Mouse (Mus musculus) limb, embryonic 15.5 days (tissue): ENCODE measurements at regions not wholly inside any gene's neighbourhood (a gene's known extent, or its start where the extent isn't known, plus 50 kb on each side); places are given as distances from the start of the nearest gene placed in this dataset.

Experiments used
- ATAC-seq: fragments of 200-750 bp; cut with Nextera tagmentation; 2 replicates; pipeline ENCODE4 v1.8.0; 2017; ENCODE audit warnings: low read depth, moderate TSS enrichment; ENCODE audit not compliant: insufficient number of reproducible peaks, low FRiP score, low TSS enrichment
- H3K27ac ChIP-seq: fragments of 300-500 bp; sonication (generic); 2 replicates; pipeline ENCODE4 v1.5.1; 2015; ENCODE audit warnings: moderate library complexity, mild to moderate bottlenecking, inconsistent platforms
- H3K27me3 ChIP-seq: fragments of 300-500 bp; sonication (generic); 2 replicates; pipeline ENCODE4 v1.6.1; 2015; ENCODE audit warnings: inconsistent platforms
- H3K36me3 ChIP-seq: fragments of 300-500 bp; sonication (generic); 2 replicates; pipeline ENCODE4 v1.6.1; 2015; ENCODE audit warnings: inconsistent platforms
- H3K4me1 ChIP-seq: fragments of 300-500 bp; sonication (generic); 2 replicates; pipeline ENCODE4 v1.6.1; 2015; ENCODE audit warnings: inconsistent platforms
- H3K4me2 ChIP-seq: fragments of 300-500 bp; sonication (generic); 2 replicates; pipeline ENCODE4 v1.6.1; 2015; ENCODE audit warnings: mild to moderate bottlenecking, inconsistent platforms
- H3K4me3 ChIP-seq: fragments of 300-500 bp; sonication (generic); 2 replicates; pipeline ENCODE4 v1.5.1; 2015; ENCODE audit warnings: mild to moderate bottlenecking, inconsistent platforms
- H3K9ac ChIP-seq: fragments of 300-500 bp; sonication (generic); 2 replicates; pipeline ENCODE4 v1.6.1; 2015; ENCODE audit warnings: inconsistent platforms
- H3K9me3 ChIP-seq: fragments of 300-500 bp; sonication (generic); 2 replicates; pipeline ENCODE4 v1.6.1; 2016; ENCODE audit warnings: inconsistent platforms
- WGBS: fragments of 180-500 bp; shearing (Covaris S2); methylation state at CpG from one replicate; pipeline ENCODE4 v1.1.7; 2015; 5-methylcytosine and 5-hydroxymethylcytosine counted together

DNA sequence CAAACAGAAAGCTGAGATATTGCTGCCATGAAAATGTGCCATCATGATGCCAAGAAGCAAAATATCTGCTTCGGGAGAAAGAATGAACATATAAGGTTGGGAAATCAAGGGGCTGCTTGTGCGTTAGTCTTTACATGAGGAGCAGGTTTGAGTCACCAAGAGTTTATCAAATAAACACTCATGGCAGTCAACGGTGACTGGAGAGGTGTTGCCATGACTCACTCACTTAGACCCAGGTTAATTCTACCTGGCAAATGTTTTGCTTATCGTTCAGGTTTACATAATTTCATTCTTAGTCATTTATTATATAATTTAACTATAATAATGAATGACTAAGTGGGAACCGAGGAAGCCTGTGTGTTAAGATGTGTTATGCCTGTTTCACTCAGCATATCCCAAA is 85.2 kb upstream of the Atp2b1 start:
- 92% methylated on average over 5 of the region's 5 CpGs for WGBS
- Histone ChIP-seq H3K9me3 (no peaks in the 10 kb centered on the region), H3K4me2 (no peak overlapping the region), H3K4me1 (no peaks in the 10 kb centered on the region), H3K27me3 (no peaks in the 10 kb centered on the region), H3K36me3 (no peaks in the 10 kb centered on the region), H3K4me3 (no peak overlapping the region), H3K9ac (no peak overlapping the region), H3K27ac (no peak overlapping the region)
- ATAC-seq, result no peak

DNA sequence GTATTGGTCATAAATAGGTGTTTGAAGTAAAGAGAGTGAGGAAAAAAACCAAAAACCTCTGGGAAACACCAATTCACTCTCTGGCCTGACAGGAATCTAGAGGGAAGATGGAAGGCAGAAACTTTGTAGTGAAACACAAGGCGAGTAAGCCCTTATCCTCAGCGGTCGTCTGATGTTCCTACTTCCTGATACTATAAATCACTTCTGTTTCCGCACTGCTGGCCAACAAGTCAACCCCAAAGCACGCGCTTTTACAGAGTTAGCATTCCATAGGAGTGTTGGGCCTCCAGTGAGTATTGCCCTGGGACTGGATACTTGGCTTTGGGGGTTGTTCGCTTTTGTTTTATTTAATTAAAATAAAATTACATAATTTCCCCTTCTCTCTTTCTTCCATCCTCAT is 82.7 kb upstream of the Atp2b1 start:
- Histone ChIP-seq H3K9ac (no peak overlapping the region), H3K36me3 (no peaks in the 10 kb centered on the region), H3K9me3 (no peaks in the 10 kb centered on the region), H3K4me2 (no peak overlapping the region), H3K27me3 (no peaks in the 10 kb centered on the region), H3K4me3 (no peak overlapping the region), H3K4me1 (no peaks in the 10 kb centered on the region), H3K27ac (no peak overlapping the region)
- WGBS, result 43% methylated on average over 7 of the region's 7 CpGs
- no peak for ATAC-seq

DNA sequence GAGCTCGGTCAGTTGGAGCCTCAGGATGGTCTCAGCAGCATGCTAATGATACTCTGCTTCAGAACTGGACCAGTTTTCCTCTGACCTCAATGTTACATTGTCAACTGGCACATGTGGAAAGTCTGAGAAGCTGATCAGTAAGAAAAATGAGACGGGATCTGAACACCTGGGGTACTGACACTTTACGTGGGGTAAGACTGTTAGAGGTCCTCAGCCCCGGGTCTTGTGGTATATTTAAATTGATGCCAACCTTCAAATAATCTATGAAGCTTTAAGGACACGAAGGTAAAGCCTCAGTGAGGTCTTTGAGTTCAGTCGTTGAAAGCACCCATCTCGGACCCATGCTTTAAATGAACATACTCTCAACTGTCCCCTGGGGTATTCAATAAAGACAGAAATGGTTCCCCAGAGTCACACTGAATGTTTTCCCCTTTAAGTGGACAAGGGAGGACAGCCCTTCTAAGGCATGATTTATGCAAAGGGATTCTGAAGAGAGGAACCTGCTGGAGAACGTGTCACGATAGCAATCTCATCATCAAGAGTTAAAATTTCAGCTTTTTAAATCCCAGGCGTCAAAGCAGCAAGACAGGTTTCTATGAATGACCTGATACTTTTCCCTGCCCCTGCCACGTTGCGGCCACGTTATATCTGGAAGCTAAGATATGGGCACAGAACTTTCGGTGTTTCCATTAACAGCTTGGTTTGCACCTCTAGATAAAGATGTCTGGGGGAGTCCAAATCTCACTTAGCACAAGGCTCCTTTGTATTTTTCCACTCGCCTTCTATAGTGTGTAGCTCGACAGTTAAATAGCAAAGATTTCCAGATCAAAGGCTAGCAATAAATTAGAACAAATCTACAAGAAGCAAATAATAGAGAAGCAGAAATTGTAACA is 76.7 kb upstream of the Atp2b1 start:
- H3K27ac ChIP-seq, result no peak overlapping the region
- 69% methylated on average over 16 of the region's 16 CpGs for WGBS
- no peaks in the 10 kb centered on the region for H3K4me1 ChIP-seq
- no peak overlapping the region for H3K4me2 ChIP-seq
- no peaks in the 10 kb centered on the region for H3K36me3 ChIP-seq
- H3K4me3 ChIP-seq, result no peak overlapping the region
- no peaks in the 10 kb centered on the region for H3K27me3 ChIP-seq
- no peaks in the 10 kb centered on the region for H3K9me3 ChIP-seq
- H3K9ac ChIP-seq, result no peak overlapping the region
- ATAC-seq, result no peak

- 92% methylated on average over 8 of the region's 8 CpGs for WGBS
- H3K4me3 ChIP-seq, result no peak overlapping the region
- ATAC-seq, result no peak
Observed at GRCm38 (mm10) chr10:98838926-98839679, 75.1 kb upstream of the Atp2b1 start.

GRCm38 (mm10) chr10:98839963-98840362 is 74.2 kb upstream of the Atp2b1 start:
- H3K9me3 ChIP-seq, result no peaks in the 10 kb centered on the region
- H3K9ac ChIP-seq, result no peak overlapping the region
- no peaks in the 10 kb centered on the region for H3K4me1 ChIP-seq
- no peak overlapping the region for H3K4me3 ChIP-seq
- WGBS, result 80% methylated on average over 11 of the region's 11 CpGs
- ATAC-seq, result no peak
- no peak overlapping the region for H3K27ac ChIP-seq
- H3K36me3 ChIP-seq, result no peaks in the 10 kb centered on the region
- no peaks in the 10 kb centered on the region for H3K27me3 ChIP-seq
- no peak overlapping the region for H3K4me2 ChIP-seq

More at GRCm38 (mm10) chr10:98838926-98839679, 75.1 kb upstream of the Atp2b1 start:
- no peak overlapping the region for H3K4me2 ChIP-seq
- H3K36me3 ChIP-seq, result no peaks in the 10 kb centered on the region
- H3K27me3 ChIP-seq, result no peaks in the 10 kb centered on the region
- no peak overlapping the region for H3K27ac ChIP-seq
- H3K9ac ChIP-seq, result no peak overlapping the region
- H3K4me1 ChIP-seq, result no peaks in the 10 kb centered on the region
- no peaks in the 10 kb centered on the region for H3K9me3 ChIP-seq

DNA sequence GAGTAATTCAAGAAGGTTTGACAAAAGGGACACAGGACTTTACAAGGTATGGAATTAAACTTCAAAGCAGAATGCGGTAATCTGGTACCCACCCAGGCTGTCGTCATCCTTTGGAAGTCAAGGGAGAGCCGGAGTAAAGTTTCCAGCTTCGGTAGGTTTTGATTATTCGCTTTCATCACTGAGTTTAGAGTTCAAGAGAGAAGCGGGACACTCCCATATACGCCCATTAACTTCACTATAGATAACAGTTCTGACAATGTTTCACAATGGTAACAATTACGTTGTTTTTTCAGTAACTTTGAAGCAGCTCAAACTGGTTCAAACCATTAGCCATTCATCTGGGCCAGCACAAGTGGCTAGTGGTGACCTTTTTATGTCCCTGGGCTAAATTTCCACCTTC is 73.8 kb upstream of the Atp2b1 start:
- no peak for ATAC-seq
- Histone ChIP-seq H3K4me3 (no peak overlapping the region), H3K36me3 (no peaks in the 10 kb centered on the region), H3K4me1 (no peaks in the 10 kb centered on the region), H3K9ac (no peak overlapping the region), H3K27ac (no peak overlapping the region), H3K9me3 (no peaks in the 10 kb centered on the region), H3K27me3 (no peaks in the 10 kb centered on the region), H3K4me2 (no peak overlapping the region)
- 67% methylated on average over 8 of the region's 8 CpGs for WGBS

- no peak overlapping the region for H3K27ac ChIP-seq
- no peak overlapping the region for H3K9ac ChIP-seq
- H3K27me3 ChIP-seq, result no peaks in the 10 kb centered on the region
- no peaks in the 10 kb centered on the region for H3K36me3 ChIP-seq
- H3K4me1 ChIP-seq, result no peaks in the 10 kb centered on the region
- no peaks in the 10 kb centered on the region for H3K9me3 ChIP-seq
- ATAC-seq, result 0 out of 2 replicates have a peak, but pooled peaks have one; percentile 30
- H3K4me2 ChIP-seq, result no peak overlapping the region
- H3K4me3 ChIP-seq, result no peak overlapping the region
- WGBS, result 77% methylated on average over 13 of the region's 13 CpGs
Observed at GRCm38 (mm10) chr10:98840957-98841831, 73.0 kb upstream of the Atp2b1 start.

GRCm38 (mm10) chr10:98841860-98842259 is 72.3 kb upstream of the Atp2b1 start:
- H3K4me2 ChIP-seq, result no peak overlapping the region
- no peak overlapping the region for H3K27ac ChIP-seq
- 79% methylated on average over 3 of the region's 3 CpGs for WGBS
- no peaks in the 10 kb centered on the region for H3K4me1 ChIP-seq
- no peak for ATAC-seq
- no peaks in the 10 kb centered on the region for H3K9me3 ChIP-seq
- no peaks in the 10 kb centered on the region for H3K27me3 ChIP-seq
- no peaks in the 10 kb centered on the region for H3K36me3 ChIP-seq
- no peak overlapping the region for H3K9ac ChIP-seq
- no peak overlapping the region for H3K4me3 ChIP-seq

DNA sequence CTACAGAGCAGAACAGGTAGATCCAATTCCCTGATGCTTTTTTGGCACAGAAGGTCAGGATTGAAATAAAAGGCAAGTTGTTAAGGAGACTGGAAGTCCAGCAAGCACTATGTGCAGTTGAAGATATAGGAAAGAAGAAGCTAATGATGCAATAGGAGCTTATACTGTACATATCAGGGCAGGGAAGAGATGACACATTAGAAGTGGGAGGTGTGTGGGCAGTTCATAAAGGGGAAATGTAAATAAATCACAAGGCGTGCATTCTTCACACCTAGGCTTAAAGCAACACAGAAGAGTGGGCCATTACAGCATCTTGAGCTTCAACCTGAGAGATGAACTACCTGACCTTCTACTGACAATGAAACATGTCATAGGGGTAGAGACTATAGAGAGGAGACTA is 71.5 kb upstream of the Atp2b1 start:
- H3K4me3 ChIP-seq, result no peak overlapping the region
- H3K36me3 ChIP-seq, result no peaks in the 10 kb centered on the region
- no peak overlapping the region for H3K27ac ChIP-seq
- no peak overlapping the region for H3K4me2 ChIP-seq
- H3K27me3 ChIP-seq, result no peaks in the 10 kb centered on the region
- ATAC-seq, result no peak
- H3K9ac ChIP-seq, result no peak overlapping the region
- no peaks in the 10 kb centered on the region for H3K9me3 ChIP-seq
- no peaks in the 10 kb centered on the region for H3K4me1 ChIP-seq
- 91% methylated on average over 1 of the region's 1 CpGs for WGBS

- Histone ChIP-seq H3K4me3 (no peak overlapping the region), H3K27ac (no peak overlapping the region), H3K4me1 (no peaks in the 10 kb centered on the region), H3K27me3 (no peaks in the 10 kb centered on the region), H3K4me2 (no peak overlapping the region), H3K9ac (no peak overlapping the region), H3K36me3 (no peaks in the 10 kb centered on the region), H3K9me3 (no peaks in the 10 kb centered on the region)
- no peak for ATAC-seq
- WGBS, result 87% methylated on average over 3 of the region's 3 CpGs
Observed at GRCm38 (mm10) chr10:98849851-98850250, 64.4 kb upstream of the Atp2b1 start.

DNA sequence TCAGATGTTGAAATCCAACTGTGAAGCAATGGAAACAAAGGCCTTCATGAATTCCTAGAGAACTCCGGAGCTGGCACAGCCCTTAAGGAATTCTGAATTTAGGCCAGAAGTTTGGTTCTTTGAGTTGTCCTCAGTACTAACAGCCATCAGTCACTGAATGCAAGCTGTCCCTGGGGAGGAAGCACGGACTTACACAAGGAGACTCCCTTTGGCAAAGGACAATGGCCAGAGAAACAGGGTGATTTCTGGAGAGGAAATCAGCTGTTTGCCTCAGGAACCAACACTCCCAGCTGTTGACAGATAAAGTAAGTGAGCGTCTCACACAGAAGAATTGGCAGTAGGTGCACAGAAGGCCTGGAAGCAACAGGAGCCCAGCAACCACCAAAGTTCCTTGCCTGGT is 56.8 kb upstream of the Atp2b1 start:
- Histone ChIP-seq H3K9me3 (no peaks in the 10 kb centered on the region), H3K4me1 (no peaks in the 10 kb centered on the region), H3K27ac (no peak overlapping the region), H3K4me2 (no peak overlapping the region), H3K36me3 (no peaks in the 10 kb centered on the region), H3K4me3 (no peak overlapping the region), H3K9ac (no peak overlapping the region), H3K27me3 (no peaks in the 10 kb centered on the region)
- no peak for ATAC-seq
- WGBS, result 52% methylated on average over 3 of the region's 3 CpGs
